Mouse (Mus musculus) neutrophil, adult 83 days (primary cell): ENCODE data around the gene Hopx. TPM values are rescaled to one million over a fixed set of nuclear protein-coding genes. Genes with fewer than 3 reads are reported as not detected.

Source experiments
- total RNA-seq, 2 experiments: library from RNA; stranded (reverse); gene quantifications; one replicate each; pipeline ENCODE4 v1.2.4; 2023

The Hopx gene
- total RNA-seq = 10 to 100 TPM; 39.3 to 41.7 TPM

DNA sequence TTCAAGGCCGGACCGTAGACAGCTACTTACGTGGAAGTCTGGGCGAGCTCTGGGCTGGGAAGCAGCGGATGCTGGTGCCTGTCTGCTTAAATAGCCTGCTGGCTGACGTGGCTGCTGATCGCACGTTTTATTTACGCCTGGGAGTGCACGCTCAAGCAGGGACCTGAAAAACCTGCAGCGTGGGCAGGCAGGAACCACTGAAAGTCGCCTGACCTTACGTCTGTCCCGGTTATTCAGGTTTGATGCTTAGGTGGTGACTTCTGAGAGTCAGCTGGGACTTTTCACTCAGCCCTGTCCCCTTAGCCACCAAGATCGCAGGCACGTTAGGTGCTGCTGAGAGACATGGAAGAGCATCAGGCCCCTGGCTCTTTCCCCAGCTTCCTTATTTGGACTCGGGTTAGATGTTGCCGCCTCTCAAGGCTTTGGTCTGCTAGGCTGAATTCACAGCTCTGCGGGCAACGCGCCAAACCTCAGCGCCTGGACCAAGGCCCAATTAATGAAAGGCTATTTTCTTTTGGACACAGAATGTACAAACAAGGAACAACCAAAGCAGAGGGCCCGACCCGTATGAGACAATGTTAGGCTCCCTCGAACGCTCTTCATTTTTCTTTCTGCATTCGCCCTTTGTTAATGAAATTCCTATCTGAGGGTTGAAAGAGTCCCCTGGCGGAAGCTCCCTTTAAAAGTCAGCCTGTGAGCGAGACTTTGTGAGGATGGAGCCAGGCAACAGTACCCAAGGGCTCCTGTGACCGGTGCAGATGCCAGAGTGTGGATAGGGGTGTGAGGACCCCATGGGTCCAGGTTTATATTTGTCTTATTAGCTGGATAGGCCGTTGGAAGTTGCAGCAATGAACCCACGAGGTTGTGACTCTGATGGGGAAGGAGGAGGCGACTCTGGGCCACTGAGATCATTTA, at the start of gene Hopx:
TSS of gene Hopx (minus strand) at position 305 of the 915 bp plus-strand sequence.

Other genes with a start within 250 kb of the Hopx start
- 10 to 100 TPM in 1 of 2 experiments, 1 to 10 TPM in 1; 7.2 to 15.0 TPM for gene Aasdh, start 209.6 kb downstream of the Hopx start, total RNA-seq
- gene Paics, start 163.8 kb downstream of the Hopx start, total RNA-seq = 10 to 100 TPM; 63.3 to 80.1 TPM
- 10 to 100 TPM in 1 of 2 experiments, 1 to 10 TPM in 1; 8.0 to 10.7 TPM for gene Ppat, start 163.5 kb downstream of the Hopx start, total RNA-seq
- gene Srp72, start 140.4 kb downstream of the Hopx start, total RNA-seq = 10 to 100 TPM; 72.1 to 72.5 TPM
- not detected for gene Arl9, start 111.1 kb downstream of the Hopx start, total RNA-seq
- under 1 TPM; 0.46 to 0.50 TPM for gene Thegl, start 99.1 kb downstream of the Hopx start, total RNA-seq
- gene Spink2, start 96.3 kb upstream of the Hopx start, total RNA-seq = 1 to 10 TPM; 9.1 to 9.9 TPM
- 10 to 100 TPM; 22.6 to 24.5 TPM for gene Rest, start 150.4 kb upstream of the Hopx start, total RNA-seq
- gene Noa1, start 195.0 kb upstream of the Hopx start, total RNA-seq = 10 to 100 TPM in 1 of 2 experiments, 1 to 10 TPM in 1; 10.0 to 13.2 TPM
- gene Polr2b, start 195.0 kb upstream of the Hopx start, total RNA-seq = 10 to 100 TPM; 34.4 to 36.4 TPM